In the genomic region with DNA sequence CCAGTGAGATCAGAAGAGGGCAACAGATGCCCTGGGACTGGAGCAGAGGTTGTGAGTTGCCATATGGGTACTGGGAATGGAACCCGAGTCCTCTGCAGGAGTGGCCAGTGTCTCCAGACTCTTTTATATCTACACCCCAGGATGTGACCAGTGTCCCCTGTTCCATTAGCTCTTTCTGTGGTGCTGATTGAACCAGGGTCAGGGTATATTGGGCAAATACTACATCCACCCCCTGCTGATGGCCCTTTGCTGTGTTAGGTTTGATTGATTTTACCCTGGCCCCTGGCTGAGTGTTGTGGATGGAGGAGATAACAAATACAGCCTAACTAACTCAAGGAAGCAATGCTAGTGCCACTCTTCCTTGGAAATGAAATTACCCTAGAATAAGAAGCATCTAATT, we compare ENCODE assay signal across 18 mouse cellular contexts. TPM values are rescaled to one million over a fixed set of nuclear protein-coding genes. Genes with fewer than 3 reads are reported as not detected.
A peak's percentile ranks its signal among the peaks of the same experiment; 100 is the strongest.
DNase-seq lines count a peak whose midpoint lies in the region; ATAC-seq lines count a peak whose summit lies in the region.
"Had no signal": no experiment of that assay in that cellular context is flagged by ENCODE, and none has a peak within 500 bp of the region (broad histone marks: within the 10 kb centered on the region; RNA-seq: fewer than 3 reads in every experiment).

No protein-coding gene starts in this region.

- no peaks in the 10 kb centered on the region for H3K36me3 ChIP-seq in heart, embryonic 11.5 days (ENCODE audit: control insufficient read depth, insufficient read depth, low read length)
- H3K36me3 ChIP-seq: embryonic facial prominence, embryonic 13.5 days; embryonic facial prominence, embryonic 15.5 days; forebrain, embryonic 10.5 days; forebrain, embryonic 12.5 days had no signal

- no peaks in the 10 kb centered on the region for H3K27me3 ChIP-seq in heart, embryonic 11.5 days (ENCODE audit: control insufficient read depth, insufficient read depth, low read length)
- H3K27me3 ChIP-seq: embryonic facial prominence, embryonic 13.5 days; embryonic facial prominence, embryonic 15.5 days; forebrain, embryonic 12.5 days had no signal

- 69% methylated on average over 1 of the region's 1 CpGs for WGBS in heart, embryonic 11.5 days (ENCODE audit: insufficient replicate concordance)

- H3K4me1 ChIP-seq in heart, embryonic 11.5 days (ENCODE audit: control insufficient read depth, insufficient read depth, low read length): peaks cover 12% of the 10 kb centered on the region

- no peak overlapping the region for H3K4me3 ChIP-seq in heart, embryonic 11.5 days (ENCODE audit: low read depth, low read length)

- no peak overlapping the region for H3K9ac ChIP-seq in heart, embryonic 11.5 days (ENCODE audit: low read depth, low read length)
- H3K9ac ChIP-seq: embryonic facial prominence, embryonic 13.5 days; embryonic facial prominence, embryonic 15.5 days; forebrain, embryonic 12.5 days had no signal

- H3K27ac ChIP-seq in heart, embryonic 11.5 days (ENCODE audit: low read depth, low read length): no peak overlapping the region
- H3K27ac ChIP-seq: forebrain, embryonic 10.5 days; forebrain, embryonic 12.5 days had no signal

- DNase-seq in cerebellum, adult 9-10 months: peak; percentile 57
- DNase-seq in cerebellum, postnatal 25 days: no peak
- DNase-seq in cerebellum, postnatal 10 days: peak; percentile 12 to 15
- no peak for DNase-seq in cerebellum, adult 11 months
- DNase-seq in heart, adult 11 months: peak; percentile 90
- DNase-seq: adrenal gland, adult 2 months; adrenal gland, postnatal 10 days; adrenal gland, postnatal 25 days; cerebellum, adult 2 months; embryo, embryonic 11 days had no signal

- no peak for ATAC-seq in heart, embryonic 11.5 days (replicated peaks; ENCODE audit: insufficient number of reproducible peaks, low FRiP score, low TSS enrichment)
- ATAC-seq: forebrain, embryonic 14.5 days; forebrain, embryonic 16.5 days had no signal

- no peak overlapping the region for H3K4me2 ChIP-seq in heart, embryonic 11.5 days

- no peaks in the 10 kb centered on the region for H3K9me3 ChIP-seq in heart, embryonic 11.5 days (replicated peaks; ENCODE audit: control insufficient read depth, low read length)
- H3K9me3 ChIP-seq: embryonic facial prominence, embryonic 13.5 days; embryonic facial prominence, embryonic 15.5 days; forebrain, embryonic 10.5 days; forebrain, embryonic 12.5 days had no signal

RNA-seq across cellular contexts. Expression of a gene that starts 1.6 kb away (rescaled TPM):
- polyA plus RNA-seq in heart, embryonic 11.5 days (2014; fragmentation: Nextera tagmentation; extraction: Ambion mirVana): 20.4 and 21.4 TPM in 2 replicates

RNA-seq across cellular contexts. Expression of a gene that starts 46.5 kb away (rescaled TPM):
- 1.1 and 1.8 TPM in 2 replicates for polyA plus RNA-seq in heart, embryonic 11.5 days (2014; fragmentation: Nextera tagmentation; extraction: Ambion mirVana)
- polyA plus RNA-seq: erythroblast, embryonic 14.5 days had no signal

Comparison
In these comparisons a context has a peak if more than half of its experiments do, and no peak if none do; other contexts are left out.
1. DNase-seq: peak in cerebellum, adult 9-10 months (single experiment), cerebellum, postnatal 10 days (2 of 2) and heart, adult 11 months (single experiment); none in cerebellum, postnatal 25 days (0 of 2) and cerebellum, adult 11 months (single experiment).